Mouse (Mus musculus) right cerebral cortex, postnatal 14 days (tissue): ENCODE measurements around the gene Gpsm1.

ENCODE experiments used
- DNase-seq: peaks from one replicate; pipeline ENCODE4 v3.0.0; 2022

The Gpsm1 gene

GRCm38 (mm10) chr2:26313394-26313793 is 1.9 kb upstream of the Gpsm1 start:
- DNase-seq: no peak

GRCm38 (mm10) chr2:26314281-26315071 is 839 bp upstream of the Gpsm1 start:
- no peak for DNase-seq

GRCm38 (mm10) chr2:26315925-26316311 is 603 bp downstream of the Gpsm1 start:
- DNase-seq: no peak

GRCm38 (mm10) chr2:26316576-26317246 is 1.4 kb downstream of the Gpsm1 start:
- no peak for DNase-seq

- no peak for DNase-seq
Measured at GRCm38 (mm10) chr2:26317371-26317770, 2.1 kb downstream of the Gpsm1 start.

GRCm38 (mm10) chr2:26317991-26318672 is 2.8 kb downstream of the Gpsm1 start:
- no peak for DNase-seq

- DNase-seq: no peak
Measured at GRCm38 (mm10) chr2:26319109-26319508, 3.8 kb downstream of the Gpsm1 start.

GRCm38 (mm10) chr2:26319519-26320244 is 4.4 kb downstream of the Gpsm1 start:
- no peak for DNase-seq

GRCm38 (mm10) chr2:26320245-26321185 is 5.2 kb downstream of the Gpsm1 start:
- DNase-seq: no peak

- DNase-seq: no peak
Measured at GRCm38 (mm10) chr2:26323589-26324325, 8.4 kb downstream of the Gpsm1 start.

- DNase-seq: peak; percentile 40
Measured at GRCm38 (mm10) chr2:26324917-26325316, 9.6 kb downstream of the Gpsm1 start.

GRCm38 (mm10) chr2:26325386-26326181 is 10.3 kb downstream of the Gpsm1 start:
- peak; percentile 63 for DNase-seq

- DNase-seq: no peak
Measured at GRCm38 (mm10) chr2:26327852-26328251, 12.5 kb downstream of the Gpsm1 start.

- no peak for DNase-seq
Measured at GRCm38 (mm10) chr2:26329402-26329801, 14.1 kb downstream of the Gpsm1 start.

- DNase-seq: no peak
Measured at GRCm38 (mm10) chr2:26330056-26330468, 14.7 kb downstream of the Gpsm1 start.

- no peak for DNase-seq
Measured at GRCm38 (mm10) chr2:26330702-26331101, 15.4 kb downstream of the Gpsm1 start.

- no peak for DNase-seq
Measured at GRCm38 (mm10) chr2:26338302-26339203, 23.2 kb downstream of the Gpsm1 start.

- no peak for DNase-seq
Measured at GRCm38 (mm10) chr2:26339204-26339551, 23.9 kb downstream of the Gpsm1 start.

GRCm38 (mm10) chr2:26341510-26341981 is 26.2 kb downstream of the Gpsm1 start:
- DNase-seq: no peak
